Mouse (Mus musculus) spleen, postnatal 10 days (tissue): ENCODE results near the gene 1700020D05Rik.

ENCODE experiments used
- DNase-seq, 2 experiments: peaks; one replicate each; pipeline ENCODE4 v3.0.0; 2021 to 2022; ENCODE audit warnings: low spot score in 2 of 2

1700020D05Rik gene

GRCm38 (mm10) chr19:5475069-5475714, 28.4 kb downstream of the 1700020D05Rik start:
- no peak for DNase-seq

- DNase-seq: no peak
These were observed 29.1 kb downstream of the 1700020D05Rik start for GRCm38 (mm10) chr19:5474281-5475068.

- DNase-seq: peak in 1 of 2 experiments; percentile 47
These were observed 29.9 kb downstream of the 1700020D05Rik start, which contains the start of gene Efemp2 for GRCm38 (mm10) chr19:5473720-5474119. Gene Efemp2 (plus strand): TSS chr19:5473954.

- DNase-seq: no peak
These were observed 30.7 kb downstream of the 1700020D05Rik start for GRCm38 (mm10) chr19:5472857-5473256.

GRCm38 (mm10) chr19:5471846-5472245, 31.7 kb downstream of the 1700020D05Rik start:
- DNase-seq: no peak

- DNase-seq: no peak
These were observed 35.2 kb downstream of the 1700020D05Rik start, which contains the start of gene Ctsw for GRCm38 (mm10) chr19:5468374-5468773. Gene Ctsw (minus strand): TSS chr19:5468507.

GRCm38 (mm10) chr19:5466916-5467500, 36.6 kb downstream of the 1700020D05Rik start:
- no peak for DNase-seq

GRCm38 (mm10) chr19:5465037-5465436, 38.5 kb downstream of the 1700020D05Rik start:
- DNase-seq: no peak

- DNase-seq: peak; percentile 42 to 71
These were observed 39.6 kb downstream of the 1700020D05Rik start for GRCm38 (mm10) chr19:5463791-5464562.

GRCm38 (mm10) chr19:5463212-5463611, 40.4 kb downstream of the 1700020D05Rik start:
- DNase-seq: no peak

GRCm38 (mm10) chr19:5461411-5461810, 42.2 kb downstream of the 1700020D05Rik start:
- no peak for DNase-seq

GRCm38 (mm10) chr19:5460465-5460911, 43.1 kb downstream of the 1700020D05Rik start, which contains the start of gene Fibp:
Gene Fibp (plus strand): TSS chr19:5460615.
- DNase-seq: peak; percentile 78 to 91

- DNase-seq: no peak
These were observed 43.7 kb downstream of the 1700020D05Rik start for GRCm38 (mm10) chr19:5459896-5460295.

- no peak for DNase-seq
These were observed 44.6 kb downstream of the 1700020D05Rik start for GRCm38 (mm10) chr19:5459019-5459418.

- DNase-seq: no peak
These were observed 45.7 kb downstream of the 1700020D05Rik start, which contains the start of gene Ccdc85b for GRCm38 (mm10) chr19:5457746-5458442. Gene Ccdc85b (minus strand): TSS chr19:5457894.

GRCm38 (mm10) chr19:5456922-5457745, 46.5 kb downstream of the 1700020D05Rik start:
- peak; percentile 91 to 94 for DNase-seq

- DNase-seq: no peak
These were observed 47.2 kb downstream of the 1700020D05Rik start for GRCm38 (mm10) chr19:5456241-5456921.

- DNase-seq: no peak
These were observed 48.0 kb downstream of the 1700020D05Rik start for GRCm38 (mm10) chr19:5455568-5455967.

- DNase-seq: no peak
These were observed 48.5 kb downstream of the 1700020D05Rik start for GRCm38 (mm10) chr19:5455037-5455436.
